Mouse (Mus musculus) CH12.LX (cell line): ENCODE data around the gene Rnf208.

Experiments used
- CTCF ChIP-seq, 2 experiments: IDR thresholded peaks in 1 of 2; conservative IDR thresholded peaks in 1 of 2; 2 replicates each; pipeline ENCODE4 v1.5.1; 2011 to 2012; ENCODE audit warnings: low read depth in 2 of 2, low read length in 2 of 2, improper control_type of control experiment in 1 of 2, inconsistent platforms in 1 of 2, mild to moderate bottlenecking in 1 of 2, moderate library complexity in 1 of 2
- ETS1 ChIP-seq: conservative IDR thresholded peaks from 2 replicates; pipeline ENCODE4 v1.6.1; 2012; ENCODE audit warnings: low read depth, mild to moderate bottlenecking, inconsistent platforms, low read length, improper control_type of control experiment, moderate library complexity
- GABPA ChIP-seq: IDR thresholded peaks from 2 replicates; pipeline ENCODE4 v1.6.1; 2012; ENCODE audit warnings: low read depth, low read length, improper control_type of control experiment, inconsistent platforms; ENCODE audit not compliant: insufficient replicate concordance
- JUND ChIP-seq: conservative IDR thresholded peaks from 2 replicates; pipeline ENCODE4 v1.6.1; 2011; ENCODE audit warnings: low read depth, low read length, improper control_type of control experiment
- MAX ChIP-seq: IDR thresholded peaks from 2 replicates; pipeline ENCODE4 v1.6.1; 2011; ENCODE audit warnings: low read length, improper control_type of control experiment
- MEF2A ChIP-seq: IDR thresholded peaks from 2 replicates; pipeline ENCODE4 v1.6.1; 2014; ENCODE audit warnings: low read depth, mild to moderate bottlenecking, inconsistent platforms, low read length, improper control_type of control experiment, borderline replicate concordance
- MXI1 ChIP-seq: IDR thresholded peaks from 2 replicates; pipeline ENCODE4 v1.6.1; 2011; ENCODE audit warnings: mild to moderate bottlenecking, low read depth, low read length, improper control_type of control experiment
- MYC ChIP-seq: IDR thresholded peaks from 2 replicates; pipeline ENCODE4 v1.6.1; 2011; ENCODE audit warnings: low read depth, mild to moderate bottlenecking, improper control_type of control experiment, low read length
- USF2 ChIP-seq: conservative IDR thresholded peaks from 2 replicates; pipeline ENCODE4 v1.6.1; 2011; ENCODE audit warnings: low read depth, low read length, improper control_type of control experiment

DNA sequence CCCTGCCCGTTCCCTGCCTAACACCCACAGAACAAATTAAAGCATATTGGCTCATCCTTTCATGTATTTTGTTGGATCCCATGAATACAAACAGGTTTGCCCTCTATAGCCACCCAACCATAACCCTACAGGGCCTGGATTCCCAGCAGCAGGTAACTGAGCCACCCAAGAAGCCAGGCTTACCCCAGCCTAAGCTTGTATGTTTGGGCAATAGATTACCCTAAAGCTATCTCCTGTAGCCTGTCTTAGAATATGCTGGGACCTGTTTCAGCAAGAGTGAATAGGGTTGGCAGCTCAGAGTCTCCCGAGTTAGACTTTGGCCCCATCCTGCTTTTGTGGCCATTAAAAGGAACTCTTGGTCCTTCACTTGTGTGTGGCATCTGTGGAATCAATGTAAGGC is 43.5 kb downstream of the Rnf208 start:
- TF ChIP-seq MYC (no peak), ETS1 (no peak), MXI1 (no peak), CTCF (conservative IDR thresholded peaks at IDR 0.05 in 1 of 2, IDR thresholded peaks at IDR 0.05 in 1 of 2; ENCODE audit: low read depth in 2 of 2, low read length in 2 of 2) (no peak), GABPA (no peak), MEF2A (no peak), USF2 (no peak), MAX (no peak), JUND (no peak)
